Mouse (Mus musculus): ENCODE data around the gene Vwa3b. TPM values are rescaled to one million over a fixed set of nuclear protein-coding genes. Genes with fewer than 3 reads are reported as not detected.
"Not testable (repeated sequence)": the region's sequence is repeated elsewhere in the genome, so short reads cannot be mapped to it uniquely, and the experiment has no call there.

Vwa3b gene
- polyA plus RNA-seq, 1 experiment from 2014 or later = not detected

GRCm38 (mm10) chr1:37005036-37005435 is 21.4 kb upstream of the Vwa3b start:
- H3K36me3 ChIP-seq (ENCODE audit: control insufficient read depth, insufficient read depth, low read length) = no peaks in the 10 kb centered on the region
- H3K4me2 ChIP-seq = no peak overlapping the region
- H3K4me1 ChIP-seq (replicated peaks; ENCODE audit: control insufficient read depth, insufficient read depth, low read length) = no peaks in the 10 kb centered on the region
- DNase-seq (ENCODE audit: low spot score) = no peak
- WGBS = 71% methylated on average over 5 of the region's 5 CpGs
- no peak overlapping the region for H3K27ac ChIP-seq (ENCODE audit: low read depth, low read length)
- no peaks in the 10 kb centered on the region for H3K27me3 ChIP-seq (replicated peaks; ENCODE audit: control insufficient read depth, insufficient read depth, low read length)
- H3K9me3 ChIP-seq (ENCODE audit: control insufficient read depth, low read length) = no peaks in the 10 kb centered on the region
- ATAC-seq (replicated peaks; ENCODE audit: low FRiP score) = no peak
- H3K9ac ChIP-seq (ENCODE audit: low read depth, low read length) = no peak overlapping the region
- no peak overlapping the region for H3K4me3 ChIP-seq (ENCODE audit: low read depth, low read length)

GRCm38 (mm10) chr1:37006529-37006928 is 19.9 kb upstream of the Vwa3b start:
- not testable (repeated sequence) for H3K4me3 ChIP-seq (ENCODE audit: low read depth, low read length); H3K36me3 ChIP-seq (ENCODE audit: control insufficient read depth, insufficient read depth, low read length); H3K9ac ChIP-seq (ENCODE audit: low read depth, low read length); H3K4me1 ChIP-seq (replicated peaks; ENCODE audit: control insufficient read depth, insufficient read depth, low read length); H3K9me3 ChIP-seq (ENCODE audit: control insufficient read depth, low read length); ATAC-seq (replicated peaks; ENCODE audit: low FRiP score); H3K27me3 ChIP-seq (replicated peaks; ENCODE audit: control insufficient read depth, insufficient read depth, low read length); H3K4me2 ChIP-seq; DNase-seq (ENCODE audit: low spot score); H3K27ac ChIP-seq (ENCODE audit: low read depth, low read length)
- 91% methylated on average over 11 of the region's 11 CpGs for WGBS

- Histone ChIP-seq H3K36me3 (ENCODE audit: control insufficient read depth, insufficient read depth, low read length) (no peaks in the 10 kb centered on the region), H3K4me3 (ENCODE audit: low read depth, low read length) (no peak overlapping the region), H3K27ac (ENCODE audit: low read depth, low read length) (no peak overlapping the region), H3K27me3 (replicated peaks; ENCODE audit: control insufficient read depth, insufficient read depth, low read length) (no peaks in the 10 kb centered on the region), H3K9ac (ENCODE audit: low read depth, low read length) (no peak overlapping the region), H3K9me3 (ENCODE audit: control insufficient read depth, low read length) (no peaks in the 10 kb centered on the region), H3K4me1 (replicated peaks; ENCODE audit: control insufficient read depth, insufficient read depth, low read length) (no peaks in the 10 kb centered on the region), H3K4me2 (no peak overlapping the region)
- no peak for ATAC-seq (replicated peaks; ENCODE audit: low FRiP score)
- 77% methylated on average over 10 of the region's 10 CpGs for WGBS
- no peak for DNase-seq (ENCODE audit: low spot score)
Observed at GRCm38 (mm10) chr1:37009880-37010279, 16.5 kb upstream of the Vwa3b start.

GRCm38 (mm10) chr1:37011626-37012209 is 14.7 kb upstream of the Vwa3b start:
- Histone ChIP-seq H3K36me3 (ENCODE audit: control insufficient read depth, insufficient read depth, low read length) (no peaks in the 10 kb centered on the region), H3K27me3 (replicated peaks; ENCODE audit: control insufficient read depth, insufficient read depth, low read length) (no peaks in the 10 kb centered on the region), H3K4me3 (ENCODE audit: low read depth, low read length) (no peak overlapping the region), H3K9me3 (ENCODE audit: control insufficient read depth, low read length) (no peaks in the 10 kb centered on the region), H3K4me2 (no peak overlapping the region), H3K27ac (ENCODE audit: low read depth, low read length) (no peak overlapping the region), H3K9ac (ENCODE audit: low read depth, low read length) (no peak overlapping the region), H3K4me1 (replicated peaks; ENCODE audit: control insufficient read depth, insufficient read depth, low read length) (no peaks in the 10 kb centered on the region)
- no peak for ATAC-seq (replicated peaks; ENCODE audit: low FRiP score)
- WGBS = 60% methylated on average over 3 of the region's 3 CpGs
- DNase-seq (ENCODE audit: low spot score) = no peak

GRCm38 (mm10) chr1:37013006-37013405 is 13.4 kb upstream of the Vwa3b start:
- H3K9me3 ChIP-seq (ENCODE audit: control insufficient read depth, low read length) = no peaks in the 10 kb centered on the region
- no peaks in the 10 kb centered on the region for H3K27me3 ChIP-seq (replicated peaks; ENCODE audit: control insufficient read depth, insufficient read depth, low read length)
- DNase-seq (ENCODE audit: low spot score) (no peak), ATAC-seq (replicated peaks; ENCODE audit: low FRiP score) (no peak)
- H3K27ac ChIP-seq (ENCODE audit: low read depth, low read length) = no peak overlapping the region
- no peak overlapping the region for H3K9ac ChIP-seq (ENCODE audit: low read depth, low read length)
- H3K4me2 ChIP-seq = no peak overlapping the region
- no peak overlapping the region for H3K4me3 ChIP-seq (ENCODE audit: low read depth, low read length)
- WGBS = 79% methylated on average over 2 of the region's 2 CpGs
- H3K4me1 ChIP-seq (replicated peaks; ENCODE audit: control insufficient read depth, insufficient read depth, low read length) = no peaks in the 10 kb centered on the region
- no peaks in the 10 kb centered on the region for H3K36me3 ChIP-seq (ENCODE audit: control insufficient read depth, insufficient read depth, low read length)

- no peak overlapping the region for H3K27ac ChIP-seq (ENCODE audit: low read depth, low read length)
- H3K4me3 ChIP-seq (ENCODE audit: low read depth, low read length) = no peak overlapping the region
- H3K9me3 ChIP-seq (ENCODE audit: control insufficient read depth, low read length) = no peaks in the 10 kb centered on the region
- WGBS = 50% methylated on average over 7 of the region's 7 CpGs
- H3K9ac ChIP-seq (ENCODE audit: low read depth, low read length) = no peak overlapping the region
- H3K4me2 ChIP-seq = no peak overlapping the region
- ATAC-seq (replicated peaks; ENCODE audit: low FRiP score) = no peak
- H3K27me3 ChIP-seq (replicated peaks; ENCODE audit: control insufficient read depth, insufficient read depth, low read length) = no peaks in the 10 kb centered on the region
- no peak for DNase-seq (ENCODE audit: low spot score)
- no peaks in the 10 kb centered on the region for H3K36me3 ChIP-seq (ENCODE audit: control insufficient read depth, insufficient read depth, low read length)
- no peaks in the 10 kb centered on the region for H3K4me1 ChIP-seq (replicated peaks; ENCODE audit: control insufficient read depth, insufficient read depth, low read length)
Observed at GRCm38 (mm10) chr1:37013687-37014086, 12.7 kb upstream of the Vwa3b start.

GRCm38 (mm10) chr1:37019017-37019416 is 7.4 kb upstream of the Vwa3b start:
- ATAC-seq (replicated peaks; ENCODE audit: low FRiP score) (no peak), DNase-seq (ENCODE audit: low spot score) (no peak)
- no peak overlapping the region for H3K4me2 ChIP-seq
- H3K4me3 ChIP-seq (ENCODE audit: low read depth, low read length) = no peak overlapping the region
- no peak overlapping the region for H3K9ac ChIP-seq (ENCODE audit: low read depth, low read length)
- whole genome bisulfite sequencing = 83% methylated on average over 6 of the region's 6 CpGs
- H3K9me3 ChIP-seq (ENCODE audit: control insufficient read depth, low read length) = no peaks in the 10 kb centered on the region
- no peaks in the 10 kb centered on the region for H3K36me3 ChIP-seq (ENCODE audit: control insufficient read depth, insufficient read depth, low read length)
- no peaks in the 10 kb centered on the region for H3K4me1 ChIP-seq (replicated peaks; ENCODE audit: control insufficient read depth, insufficient read depth, low read length)
- H3K27me3 ChIP-seq (replicated peaks; ENCODE audit: control insufficient read depth, insufficient read depth, low read length) = no peaks in the 10 kb centered on the region
- H3K27ac ChIP-seq (ENCODE audit: low read depth, low read length) = no peak overlapping the region

GRCm38 (mm10) chr1:37022704-37023103 is 3.7 kb upstream of the Vwa3b start:
- Histone ChIP-seq H3K4me3 (ENCODE audit: low read depth, low read length) (no peak overlapping the region), H3K4me1 (replicated peaks; ENCODE audit: control insufficient read depth, insufficient read depth, low read length) (no peaks in the 10 kb centered on the region), H3K36me3 (ENCODE audit: control insufficient read depth, insufficient read depth, low read length) (no peaks in the 10 kb centered on the region), H3K27me3 (replicated peaks; ENCODE audit: control insufficient read depth, insufficient read depth, low read length) (no peaks in the 10 kb centered on the region), H3K27ac (ENCODE audit: low read depth, low read length) (no peak overlapping the region), H3K9me3 (ENCODE audit: control insufficient read depth, low read length) (no peaks in the 10 kb centered on the region), H3K4me2 (no peak overlapping the region), H3K9ac (ENCODE audit: low read depth, low read length) (no peak overlapping the region)
- no peak for DNase-seq (ENCODE audit: low spot score)
- no peak for ATAC-seq (replicated peaks; ENCODE audit: low FRiP score)
- 76% methylated on average over 2 of the region's 2 CpGs for WGBS

- Histone ChIP-seq H3K27ac (ENCODE audit: low read depth, low read length) (no peak overlapping the region), H3K9ac (ENCODE audit: low read depth, low read length) (no peak overlapping the region), H3K4me3 (ENCODE audit: low read depth, low read length) (no peak overlapping the region), H3K9me3 (ENCODE audit: control insufficient read depth, low read length) (no peaks in the 10 kb centered on the region), H3K27me3 (replicated peaks; ENCODE audit: control insufficient read depth, insufficient read depth, low read length) (peaks cover 15% of the 10 kb centered on the region), H3K4me1 (replicated peaks; ENCODE audit: control insufficient read depth, insufficient read depth, low read length) (peaks cover 4% of the 10 kb centered on the region; the same call in 1 of the 2 replicates), H3K4me2 (no peak overlapping the region), H3K36me3 (ENCODE audit: control insufficient read depth, insufficient read depth, low read length) (no peaks in the 10 kb centered on the region)
- no peak for ATAC-seq (replicated peaks; ENCODE audit: low FRiP score)
- WGBS = 76% methylated on average over 7 of the region's 7 CpGs
- DNase-seq (ENCODE audit: low spot score) = no peak
Observed at GRCm38 (mm10) chr1:37024736-37025135, 1.7 kb upstream of the Vwa3b start.
